12 mouse cellular contexts compared by ENCODE assay signal in the genomic region with DNA sequence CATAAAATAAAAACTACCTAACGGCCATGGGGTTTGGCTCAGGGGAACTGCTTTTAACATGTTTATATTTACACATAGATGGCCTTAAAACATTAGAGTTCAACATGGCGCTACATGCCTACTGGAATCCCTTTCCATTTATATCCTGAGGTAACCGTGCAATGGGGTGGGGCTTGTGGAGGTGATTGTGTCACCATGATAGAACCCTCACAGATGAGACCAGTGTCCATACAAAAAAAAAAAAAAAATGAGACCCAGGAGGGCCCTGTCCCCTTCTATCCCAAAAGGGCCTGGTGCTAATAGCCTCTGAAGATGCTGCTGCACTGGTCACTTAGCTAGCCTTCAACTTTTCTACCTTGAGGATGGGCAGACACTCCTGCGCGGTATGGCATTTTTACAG.
DNase-seq lines count a peak whose midpoint lies in the region; ATAC-seq and TF ChIP-seq lines count a peak whose summit lies in the region.
"Had no signal": no experiment of that assay in that cellular context is flagged by ENCODE, and none has a peak within 500 bp of the region (broad histone marks: within the 10 kb centered on the region; RNA-seq: fewer than 3 reads in every experiment).

No protein-coding gene starts in this region.

- no peaks in the 10 kb centered on the region for H3K36me3 ChIP-seq in heart, embryonic 15.5 days
- H3K36me3 ChIP-seq in lung, postnatal 0 days (ENCODE audit: insufficient read depth, low read length): no peaks in the 10 kb centered on the region
- H3K36me3 ChIP-seq in intestine, postnatal 0 days (ENCODE audit: control insufficient read depth, insufficient read depth): no peaks in the 10 kb centered on the region
- no peaks in the 10 kb centered on the region for H3K36me3 ChIP-seq in midbrain, embryonic 10.5 days
- H3K36me3 ChIP-seq: forebrain, embryonic 15.5 days had no signal

- peak overlapping the region; percentile 94 for H3K27ac ChIP-seq in heart, embryonic 15.5 days
- H3K27ac ChIP-seq in lung, postnatal 0 days (ENCODE audit: low read length): peak overlapping the region; percentile 91
- H3K27ac ChIP-seq in intestine, postnatal 0 days (ENCODE audit: low read depth, low read length): peak overlapping the region; percentile 85; the same call in 1 of the 2 replicates
- H3K27ac ChIP-seq in midbrain, embryonic 10.5 days (replicated peaks): no peak overlapping the region
- H3K27ac ChIP-seq: forebrain, embryonic 15.5 days had no signal

- no peak for TF ChIP-seq CTCF in lung, postnatal 0 days (IDR thresholded peaks at IDR 0.05)
- TF ChIP-seq CTCF in intestine, postnatal 0 days (IDR thresholded peaks at IDR 0.05; ENCODE audit: low read depth): no peak

- no peak for ATAC-seq in heart, embryonic 15.5 days (replicated peaks; ENCODE audit: insufficient number of reproducible peaks, insufficient read depth, low FRiP score, low read depth)
- ATAC-seq in lung, postnatal 0 days: no peak
- ATAC-seq in intestine, postnatal 0 days: no peak
- ATAC-seq: forebrain, embryonic 15.5 days; inflammation-experienced regulatory T-cells, adult 6 months; midbrain, embryonic 16.5 days had no signal

- H3K9me3 ChIP-seq in heart, embryonic 15.5 days (replicated peaks): no peaks in the 10 kb centered on the region
- H3K9me3 ChIP-seq in lung, postnatal 0 days (ENCODE audit: low read length): no peaks in the 10 kb centered on the region
- no peaks in the 10 kb centered on the region for H3K9me3 ChIP-seq in intestine, postnatal 0 days (ENCODE audit: control insufficient read depth)
- no peaks in the 10 kb centered on the region for H3K9me3 ChIP-seq in midbrain, embryonic 10.5 days (replicated peaks)
- H3K9me3 ChIP-seq: forebrain, embryonic 15.5 days had no signal

- intact Hi-C loops in heart, postnatal 10 days (cut with DNase I): loop anchor here (5.0 kb wide), 1 partner anchor 120 kb away; no protein-coding TSS in a partner anchor

- no peak for TF ChIP-seq EP300 in lung, postnatal 0 days (IDR thresholded peaks at IDR 0.05)

- H3K4me1 ChIP-seq in heart, embryonic 15.5 days (replicated peaks): peaks cover 56% of the 10 kb centered on the region
- peaks cover 52% of the 10 kb centered on the region for H3K4me1 ChIP-seq in lung, postnatal 0 days (ENCODE audit: insufficient read depth, low read depth, low read length)
- peaks cover 25% of the 10 kb centered on the region; the same call in 1 of the 2 replicates for H3K4me1 ChIP-seq in intestine, postnatal 0 days (replicated peaks; ENCODE audit: control insufficient read depth, insufficient read depth, low read length)
- no peaks in the 10 kb centered on the region for H3K4me1 ChIP-seq in midbrain, embryonic 10.5 days
- H3K4me1 ChIP-seq: forebrain, embryonic 15.5 days had no signal

- no peaks in the 10 kb centered on the region for H3K27me3 ChIP-seq in heart, embryonic 15.5 days
- H3K27me3 ChIP-seq in lung, postnatal 0 days (replicated peaks; ENCODE audit: insufficient read depth, low read length): no peaks in the 10 kb centered on the region
- H3K27me3 ChIP-seq in intestine, postnatal 0 days (replicated peaks; ENCODE audit: control insufficient read depth, insufficient read depth, low read length): no peaks in the 10 kb centered on the region
- H3K27me3 ChIP-seq in midbrain, embryonic 10.5 days (ENCODE audit: low read depth, poor library complexity, severe bottlenecking): no peaks in the 10 kb centered on the region
- H3K27me3 ChIP-seq: forebrain, embryonic 15.5 days had no signal

- no peak overlapping the region for H3K4me2 ChIP-seq in heart, embryonic 15.5 days
- H3K4me2 ChIP-seq in lung, postnatal 0 days (replicated peaks; ENCODE audit: low read depth, low read length): no peak overlapping the region
- H3K4me2 ChIP-seq in intestine, postnatal 0 days (replicated peaks; ENCODE audit: low read depth): no peak overlapping the region
- H3K4me2 ChIP-seq: forebrain, embryonic 15.5 days had no signal

- H3K9ac ChIP-seq in heart, embryonic 15.5 days: no peak overlapping the region
- no peak overlapping the region for H3K9ac ChIP-seq in lung, postnatal 0 days (replicated peaks; ENCODE audit: low read depth)
- no peak overlapping the region for H3K9ac ChIP-seq in intestine, postnatal 0 days (ENCODE audit: low read depth, low read length)
- H3K9ac ChIP-seq: forebrain, embryonic 15.5 days had no signal

- 83% methylated on average over 5 of the region's 5 CpGs for WGBS in heart, embryonic 15.5 days
- 69% methylated on average over 5 of the region's 5 CpGs for whole genome bisulfite sequencing in lung, postnatal 0 days
- 77% methylated on average over 5 of the region's 5 CpGs for WGBS in intestine, postnatal 0 days
- WGBS in midbrain, embryonic 10.5 days: 93% methylated on average over 5 of the region's 5 CpGs

- no peak overlapping the region for H3K4me3 ChIP-seq in heart, embryonic 15.5 days
- H3K4me3 ChIP-seq in lung, postnatal 0 days (ENCODE audit: low read depth, low read length): no peak overlapping the region
- H3K4me3 ChIP-seq in intestine, postnatal 0 days (ENCODE audit: low read depth, low read length): no peak overlapping the region
- H3K4me3 ChIP-seq in midbrain, embryonic 10.5 days: no peak overlapping the region
- H3K4me3 ChIP-seq: forebrain, embryonic 15.5 days had no signal

- DNase-seq in heart, postnatal 10 days: no peak
- DNase-seq in lung, postnatal 0 days (ENCODE audit: low spot score): no peak
- no peak for DNase-seq in lung, postnatal 10 days
- no peak for DNase-seq in right cerebral cortex, adult 2 months (ENCODE audit: low spot score in 2 of 2)
- no peak for DNase-seq in midbrain, embryonic 10.5 days (ENCODE audit: low spot score)
- DNase-seq: cerebellum, adult 18-20 months; layer of hippocampus, postnatal 36 days had no signal
